Mouse (Mus musculus) testis, adult 2 months (tissue): ENCODE results near the gene Gsdma3.

Experiments
- CTCF ChIP-seq: fragments of 200-500 bp; IDR thresholded peaks from 2 replicates; pipeline ENCODE4 v1.5.1; 2012; ENCODE audit warnings: low read depth, mild to moderate bottlenecking, inconsistent platforms, low read length, moderate library complexity; ENCODE audit not compliant: control insufficient read depth, insufficient read depth, insufficient replicate concordance
- POLR2A ChIP-seq: fragments of 200-500 bp; IDR thresholded peaks from 2 replicates; pipeline ENCODE4 v1.6.1; 2012; ENCODE audit warnings: low read depth, mild to moderate bottlenecking, inconsistent platforms, low read length, moderate library complexity; ENCODE audit not compliant: control insufficient read depth

GRCm38 (mm10) chr11:98599291-98599690, 26.9 kb upstream of the Gsdma3 start:
- TF ChIP-seq CTCF (no peak), POLR2A (no peak)
